Mouse (Mus musculus) G1E (cell line): ENCODE results near the gene Ncan. TPM values are rescaled to one million over a fixed set of nuclear protein-coding genes. Genes with fewer than 3 reads are reported as not detected.

Experiments used
- ATAC-seq: 2 replicates; pipeline ENCODE4 v1.8.0; 2016; ENCODE audit warnings: mild to moderate bottlenecking; ENCODE audit not compliant: insufficient number of reproducible peaks, poor library complexity, low FRiP score, severe bottlenecking; ENCODE audit errors: extremely low read depth
- DNase-seq: peaks from one replicate; pipeline ENCODE4 v3.0.0; 2012; ENCODE audit warnings: low spot score
- H3K27me3 ChIP-seq: 2 replicates; pipeline ENCODE4 v1.6.1; 2012; ENCODE audit warnings: mild to moderate bottlenecking, low read length, inconsistent platforms; ENCODE audit not compliant: insufficient read depth
- H3K36me3 ChIP-seq: replicated peaks from 2 replicates; pipeline ENCODE3; 2012; ENCODE audit warnings: mild to moderate bottlenecking, inconsistent platforms
- H3K4me1 ChIP-seq: 2 replicates; pipeline ENCODE4 v1.6.1; 2012; ENCODE audit warnings: low read depth, low read length, inconsistent platforms, mixed read lengths; ENCODE audit not compliant: insufficient read depth
- H3K4me3 ChIP-seq: 2 replicates; pipeline ENCODE4 v1.5.1; 2012; ENCODE audit warnings: low read depth, mild to moderate bottlenecking, inconsistent platforms, low read length, moderate library complexity, mixed read lengths
- H3K9me3 ChIP-seq: replicated peaks from 2 replicates; pipeline ENCODE4 v1.6.1; 2012; ENCODE audit warnings: inconsistent platforms
- CTCF ChIP-seq: IDR thresholded peaks from 2 replicates; pipeline ENCODE4 v1.5.1; 2012; ENCODE audit warnings: low read depth, low read length, inconsistent platforms, mixed read lengths
- GATA1 ChIP-seq: IDR thresholded peaks from 2 replicates; pipeline ENCODE4 v1.6.1; 2012; ENCODE audit warnings: borderline replicate concordance, low read length, inconsistent platforms, mixed read lengths
- GATA2 ChIP-seq: IDR thresholded peaks from 2 replicates; pipeline ENCODE4 v1.6.1; 2012; ENCODE audit warnings: low read depth, low read length, inconsistent platforms, borderline replicate concordance
- POLR2AphosphoS5 ChIP-seq: IDR thresholded peaks from 2 replicates; pipeline ENCODE4 v1.6.1; 2012; ENCODE audit warnings: low read depth, low read length, inconsistent platforms; ENCODE audit not compliant: insufficient replicate concordance
- TAL1 ChIP-seq: conservative IDR thresholded peaks from 2 replicates; pipeline ENCODE4 v1.6.1; 2012; ENCODE audit warnings: low read depth, low read length, inconsistent platforms, mixed read lengths
- polyA plus RNA-seq: library from polyadenylated mRNA; stranded (reverse); fragments of >175 nt; gene quantifications from 2 replicates; pipeline ENCODE4 v1.2.3, GENCODE M21; 2012
- total RNA-seq, 2 experiments: library from RNA; stranded (forward) in 1 of 2; stranded (reverse) in 1 of 2; fragments of 200-1000 nt in 1 of 2; fragments of >200 nt in 1 of 2; fragmentation: Nextera tagmentation in 1 of 2; gene quantifications; 2 replicates each; pipeline ENCODE4 v1.2.3; 2014 to 2017

The Ncan gene
- total and polyA plus RNA-seq, 3 experiments, result 0.05 TPM; not detected in 2

DNA sequence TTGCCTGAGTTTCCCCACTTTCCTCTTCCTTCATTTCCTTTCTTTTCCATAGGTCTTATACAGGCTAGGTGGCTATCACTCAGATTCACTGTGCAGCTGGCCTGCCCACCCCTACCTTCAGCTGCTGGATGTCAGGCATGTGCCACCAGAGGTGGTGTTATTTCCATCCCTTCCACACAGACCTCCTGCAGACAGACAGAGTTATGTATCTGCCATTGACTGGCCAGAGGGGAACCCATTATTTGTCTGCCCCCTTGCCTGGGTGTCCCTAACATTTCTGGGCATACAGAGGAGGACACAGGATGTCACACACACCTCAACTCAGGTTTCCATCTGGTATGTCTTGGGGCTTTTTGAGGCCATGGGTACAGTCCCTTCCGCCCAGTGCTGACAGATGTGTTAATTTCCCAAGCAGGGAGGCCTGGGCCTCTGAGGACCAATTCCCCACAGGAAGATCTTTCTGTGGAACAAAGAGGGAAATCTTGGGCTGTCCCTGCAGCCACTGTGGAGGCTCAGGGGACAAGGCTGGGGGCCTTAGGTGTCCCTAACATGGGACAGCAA is 36.6 kb upstream of the Ncan start:
- no peak for DNase-seq
- ATAC-seq, result no peak
- H3K27me3 ChIP-seq, result peaks cover 30% of the 10 kb centered on the region
- peaks cover 2% of the 10 kb centered on the region for H3K36me3 ChIP-seq
- H3K9me3 ChIP-seq, result no peaks in the 10 kb centered on the region
- H3K4me1 ChIP-seq, result peaks cover 37% of the 10 kb centered on the region
- TF ChIP-seq GATA1, result no peak
- no peak overlapping the region for H3K4me3 ChIP-seq

- Histone ChIP-seq H3K9me3 (no peaks in the 10 kb centered on the region), H3K4me1 (peaks cover 27% of the 10 kb centered on the region), H3K4me3 (peak overlapping the region; percentile 39; the same call in 1 of the 2 replicates), H3K27me3 (peaks cover 11% of the 10 kb centered on the region), H3K36me3 (peaks cover 27% of the 10 kb centered on the region)
- peak; percentile 93 for ATAC-seq
- no peak for TF ChIP-seq POLR2AphosphoS5
- DNase-seq, result peak; percentile 83
Measured at GRCm38 (mm10) chr8:70152537-70153257, 32.0 kb upstream of the Ncan start.

DNA sequence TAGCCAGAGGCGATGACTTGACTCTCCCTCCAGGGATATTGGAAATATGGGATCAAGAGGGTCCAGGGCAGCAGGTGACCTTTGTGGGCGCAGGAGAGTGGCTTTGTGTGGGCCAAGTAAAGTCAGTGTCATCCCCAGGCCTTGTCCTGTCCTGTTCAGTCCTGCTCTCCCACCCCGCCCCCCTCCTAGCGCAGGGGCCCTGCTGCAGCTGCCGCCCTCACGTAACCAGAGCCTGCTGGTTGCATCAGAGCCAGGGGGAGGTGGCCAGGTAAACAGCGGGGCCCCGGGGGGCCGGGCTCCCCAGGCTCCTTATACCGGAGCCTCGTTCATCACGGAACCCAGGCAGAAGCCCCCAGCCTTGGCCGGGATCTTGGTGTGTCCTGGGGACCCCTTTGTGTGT is 29.5 kb upstream of the Ncan start:
- peaks cover 3% of the 10 kb centered on the region; the same call in 1 of the 2 replicates for H3K27me3 ChIP-seq
- H3K9me3 ChIP-seq, result no peaks in the 10 kb centered on the region
- H3K36me3 ChIP-seq, result peaks cover 52% of the 10 kb centered on the region
- DNase-seq (no peak), ATAC-seq (no peak)
- TF ChIP-seq GATA2 (no peak), POLR2AphosphoS5 (no peak), CTCF (no peak), TAL1 (no peak), GATA1 (no peak)
- no peak overlapping the region for H3K4me3 ChIP-seq
- peaks cover 25% of the 10 kb centered on the region for H3K4me1 ChIP-seq

DNA sequence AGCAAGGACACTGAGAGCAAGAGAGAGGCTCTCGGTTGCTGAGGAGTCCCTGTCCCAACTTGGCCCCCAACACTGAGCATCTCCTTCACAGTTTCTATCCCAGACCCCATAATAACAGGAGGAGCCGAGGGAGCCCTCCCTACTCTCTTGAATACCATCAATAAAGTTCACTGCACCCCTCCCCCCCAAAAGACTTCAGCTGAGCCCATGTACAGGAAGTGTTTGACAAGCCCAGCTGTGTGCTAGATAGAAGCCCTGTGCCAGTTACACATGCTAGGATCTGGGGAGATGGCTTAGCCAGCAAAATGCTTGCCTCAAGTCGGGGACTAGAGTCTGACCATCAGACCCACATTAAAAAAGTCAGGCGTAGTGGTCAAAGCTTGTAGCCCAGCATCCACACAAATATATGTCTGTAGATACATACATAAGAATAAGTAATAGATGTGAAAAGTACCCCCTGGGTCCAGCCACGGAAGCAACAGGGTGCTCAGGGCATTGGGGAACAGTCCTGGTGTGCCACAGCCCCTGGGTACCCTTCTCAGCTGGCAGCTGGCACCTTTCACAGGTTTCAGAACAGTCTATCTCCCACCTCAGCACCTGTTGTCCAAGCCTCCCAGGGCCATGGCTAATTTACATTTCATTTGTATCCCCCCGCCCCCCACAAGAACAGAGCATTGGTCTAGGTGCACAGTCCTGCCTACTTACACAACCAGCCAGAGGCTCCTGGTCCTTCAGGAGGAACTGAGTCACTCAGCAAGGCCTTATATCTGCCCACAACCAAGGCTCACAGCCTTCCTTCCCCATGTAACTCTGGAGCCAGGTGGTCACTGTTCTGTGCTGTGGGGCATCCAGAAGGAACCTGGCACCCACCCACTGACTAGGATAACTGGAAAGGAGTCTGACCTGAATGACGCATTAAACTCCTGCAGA is 27.3 kb upstream of the Ncan start:
- Histone ChIP-seq H3K9me3 (no peaks in the 10 kb centered on the region), H3K4me1 (peaks cover 25% of the 10 kb centered on the region), H3K4me3 (no peak overlapping the region), H3K27me3 (no peaks in the 10 kb centered on the region), H3K36me3 (peaks cover 72% of the 10 kb centered on the region)
- DNase-seq, result no peak
- no peak for ATAC-seq
- no peak for TF ChIP-seq GATA2
- no peak for TF ChIP-seq GATA1
- no peak for TF ChIP-seq TAL1
- no peak for TF ChIP-seq CTCF
- no peak for TF ChIP-seq POLR2AphosphoS5

- Histone ChIP-seq H3K27me3 (no peaks in the 10 kb centered on the region), H3K4me3 (peak overlapping the region; percentile 82), H3K9me3 (no peaks in the 10 kb centered on the region), H3K4me1 (peaks cover 42% of the 10 kb centered on the region), H3K36me3 (peaks cover 62% of the 10 kb centered on the region)
- peak; percentile 26 for DNase-seq
- no peak for ATAC-seq
- TF ChIP-seq TAL1, result no peak
- no peak for TF ChIP-seq CTCF
Measured at GRCm38 (mm10) chr8:70139981-70140380, 19.3 kb upstream of the Ncan start.

DNA sequence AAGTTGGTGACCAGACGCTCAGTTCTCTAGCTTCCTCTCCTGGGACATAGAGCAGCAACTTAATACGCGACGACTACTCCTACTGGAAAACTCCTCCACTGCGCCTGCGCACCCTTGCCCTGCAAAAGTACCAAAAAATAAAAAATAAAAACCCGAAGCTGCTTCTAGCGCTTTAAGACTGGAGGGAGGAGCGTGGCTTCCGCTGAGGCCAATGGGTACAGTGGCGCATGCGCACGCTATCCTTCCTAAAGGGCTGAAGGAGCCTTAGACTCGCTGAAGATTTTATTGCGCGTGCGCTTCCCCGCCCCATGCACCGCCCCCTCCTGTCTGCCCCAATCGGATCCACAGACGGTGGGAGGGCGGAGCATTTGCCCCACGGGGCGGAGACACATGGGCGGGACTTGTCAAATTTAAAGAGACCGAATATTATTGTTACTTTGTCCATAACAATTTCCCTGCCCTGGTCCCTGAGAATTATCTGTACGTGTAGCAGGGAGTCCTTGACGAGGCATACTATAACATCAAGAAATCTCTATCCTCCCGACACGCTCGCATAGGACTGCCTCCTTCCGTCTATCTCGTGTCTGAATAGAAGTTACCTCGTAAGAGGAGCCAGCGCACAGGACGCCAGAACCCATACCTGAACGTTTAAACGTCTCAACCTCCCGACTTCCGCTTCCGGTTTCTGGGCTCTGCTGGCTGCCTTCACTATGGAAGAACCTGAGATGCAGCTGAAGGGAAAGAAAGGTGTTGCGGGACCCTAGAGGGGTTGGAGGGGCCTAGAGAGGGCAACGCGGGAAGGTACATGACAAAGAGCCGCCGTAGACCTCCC is 18.6 kb upstream of the Ncan start, which contains the start of the genes Rfxank, Borcs8 and Mef2b:
Gene Rfxank, minus strand, starts transcription at position 129 of the 832 bp plus-strand sequence.
Gene Borcs8, plus strand, starts transcription at position 474 of the 832 bp plus-strand sequence.
Gene Mef2b, plus strand, starts transcription at position 686 of the 832 bp plus-strand sequence.
- peak; percentile 93 for ATAC-seq
- peaks cover 62% of the 10 kb centered on the region for H3K36me3 ChIP-seq
- peak within 1 kb of the TSS; percentile 82 for H3K4me3 ChIP-seq
- no peaks in the 10 kb centered on the region for H3K27me3 ChIP-seq
- no peaks in the 10 kb centered on the region for H3K9me3 ChIP-seq
- no peak for TF ChIP-seq GATA1
- TF ChIP-seq POLR2AphosphoS5, result no peak
- TF ChIP-seq GATA2, result no peak
- DNase-seq, result peak; percentile 95
- H3K4me1 ChIP-seq, result peaks cover 44% of the 10 kb centered on the region
